Mouse (Mus musculus) mouse embryonic stem cell (cell line): ENCODE results near the gene Chd9.

Source experiments
- in situ Hi-C, 2 experiments: fragments of 300-500 bp; cut with MboI; formaldehyde crosslinking; loops; 1 replicate in 1 of 2; 3 replicates in 1 of 2; pipeline ENCODE4 v1.14.3; 2019 to 2020; ENCODE audit warnings: low sequenced_read_pairs in 2 of 2, low pct_unique_long_range_greater_than_20kb in 1 of 2, mixed read lengths in 1 of 2; ENCODE audit not compliant: unreplicated experiment in 1 of 2

Gene Chd9

GRCm38 (mm10) chr8:90861266-90861944, 33.3 kb downstream of the Chd9 start:
- in situ Hi-C loops: no loop called here

GRCm38 (mm10) chr8:90862038-90862437, 33.9 kb downstream of the Chd9 start:
- in situ Hi-C loops: no loop called here

DNA sequence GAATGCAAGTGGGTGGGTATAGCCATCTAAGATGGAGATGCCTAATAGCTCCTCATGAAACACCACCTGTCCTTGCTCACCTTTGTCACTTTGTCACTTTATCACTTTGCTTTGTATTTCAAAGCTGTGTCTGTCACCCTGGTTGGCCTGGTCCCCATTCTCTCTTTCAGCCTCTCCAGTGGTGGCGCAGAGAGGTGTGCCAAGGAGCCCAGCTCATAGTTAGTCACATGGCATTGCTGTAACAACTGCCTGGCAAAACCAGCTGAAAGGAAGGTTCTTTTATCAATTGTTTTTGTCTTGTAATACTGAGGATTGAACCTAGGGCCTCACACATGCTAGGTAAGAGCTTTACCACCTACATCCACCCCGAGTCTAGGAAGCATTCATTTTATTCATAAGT, 38.9 kb downstream of the Chd9 start:
- in situ Hi-C loops: no loop called here

DNA sequence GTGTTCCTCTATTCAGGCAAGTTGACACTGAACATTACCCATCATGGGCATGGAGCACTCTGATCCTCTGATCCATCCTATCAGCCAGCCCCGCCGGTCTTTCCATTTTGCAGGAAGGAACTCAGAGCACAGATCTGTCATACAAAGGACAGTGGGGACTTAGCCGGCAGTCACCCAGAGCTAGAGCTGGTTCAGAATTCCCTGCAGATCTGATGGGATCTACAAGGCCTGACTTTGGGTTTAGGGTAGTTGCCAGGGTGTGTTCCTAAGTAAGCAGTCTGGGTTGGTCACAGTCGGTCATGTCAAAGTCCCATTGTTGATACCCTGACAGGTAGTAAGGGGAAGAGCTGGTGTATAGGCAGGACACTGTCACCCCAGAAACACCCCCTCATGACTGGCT, 39.8 kb downstream of the Chd9 start:
- in situ Hi-C loops: no loop called here

- in situ Hi-C loops: no loop called here
Measured at GRCm38 (mm10) chr8:90868334-90868733, 40.2 kb downstream of the Chd9 start.

GRCm38 (mm10) chr8:90869071-90869919, 41.1 kb downstream of the Chd9 start:
- in situ Hi-C loops: no loop called here

DNA sequence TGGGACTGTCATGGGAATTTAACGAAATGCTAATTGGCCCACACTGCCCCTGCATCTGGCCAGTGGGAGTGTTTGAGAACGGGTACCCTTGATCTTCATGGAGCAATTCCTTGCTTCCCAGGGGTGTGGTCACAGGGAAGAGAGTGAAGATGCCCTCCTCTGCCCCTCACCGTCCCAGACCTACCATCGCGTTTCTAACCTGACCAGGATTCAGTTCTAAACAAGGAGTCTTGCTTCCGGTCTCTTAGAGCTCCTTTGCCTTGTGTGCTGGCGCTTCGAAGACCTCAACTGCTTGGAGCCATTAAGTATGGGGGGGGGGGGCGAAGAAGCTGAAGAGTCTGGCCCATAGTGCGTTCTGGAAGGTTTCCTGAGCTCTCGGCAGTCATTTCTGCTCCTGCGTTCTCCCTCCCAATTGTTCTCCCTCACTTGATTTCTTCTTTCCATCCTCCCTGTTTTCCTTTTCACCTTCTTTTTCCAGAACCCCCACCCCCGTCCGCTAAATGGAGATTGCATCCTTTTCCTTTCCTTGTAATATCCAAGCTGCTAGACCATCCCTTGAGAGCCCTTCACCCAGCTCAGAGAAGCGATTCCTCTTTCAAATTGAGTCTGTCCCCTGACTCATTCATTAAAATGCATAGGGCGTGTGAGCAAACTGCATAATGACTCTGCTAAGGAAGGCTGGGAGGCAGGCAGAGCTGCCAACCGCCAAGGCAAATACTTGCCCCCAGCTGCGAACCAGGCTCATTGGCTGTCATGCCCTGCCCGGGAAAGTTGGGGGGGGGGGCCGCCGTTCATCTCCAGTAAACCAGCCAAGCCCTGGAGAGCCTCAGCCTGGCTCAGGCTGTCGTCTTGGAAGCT, 42.0 kb downstream of the Chd9 start:
- in situ Hi-C loops: no loop called here

- in situ Hi-C loops: no loop called here
Measured at GRCm38 (mm10) chr8:90871375-90872080, 43.4 kb downstream of the Chd9 start.

GRCm38 (mm10) chr8:90873051-90873450, 44.9 kb downstream of the Chd9 start:
- in situ Hi-C loops: no loop called here

DNA sequence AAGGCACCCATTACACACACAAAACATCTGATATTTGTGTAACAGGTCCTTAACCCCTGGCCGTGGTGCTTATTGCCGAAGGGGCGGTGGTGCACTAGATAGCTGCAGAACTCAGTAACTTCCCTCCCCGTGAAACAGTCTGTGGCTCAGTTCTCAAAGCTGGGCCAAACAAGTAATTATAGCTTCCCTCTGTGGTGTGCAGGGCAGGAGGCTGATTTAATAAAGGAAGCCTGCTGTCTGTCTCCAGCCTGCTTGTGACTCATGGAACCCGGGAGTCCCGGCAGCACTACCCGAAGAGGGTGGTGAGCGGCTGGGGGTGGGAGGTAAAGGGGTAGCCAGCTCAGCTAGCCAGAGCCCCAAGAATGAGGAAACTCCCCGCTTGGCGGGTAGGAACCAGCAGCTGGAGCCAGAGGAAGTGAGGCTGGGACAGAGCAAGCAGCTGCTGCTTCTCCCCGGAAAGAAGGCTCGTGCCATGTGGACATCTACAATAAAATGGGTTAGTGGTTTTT, 48.1 kb downstream of the Chd9 start:
- in situ Hi-C loops: no loop called here

GRCm38 (mm10) chr8:90876722-90877429, 48.7 kb downstream of the Chd9 start:
- in situ Hi-C loops: no loop called here

- in situ Hi-C loops: no loop called here
Measured at GRCm38 (mm10) chr8:90877430-90877975, 49.4 kb downstream of the Chd9 start.

- in situ Hi-C loops: no loop called here
Measured at GRCm38 (mm10) chr8:90878551-90878950, 50.4 kb downstream of the Chd9 start.

DNA sequence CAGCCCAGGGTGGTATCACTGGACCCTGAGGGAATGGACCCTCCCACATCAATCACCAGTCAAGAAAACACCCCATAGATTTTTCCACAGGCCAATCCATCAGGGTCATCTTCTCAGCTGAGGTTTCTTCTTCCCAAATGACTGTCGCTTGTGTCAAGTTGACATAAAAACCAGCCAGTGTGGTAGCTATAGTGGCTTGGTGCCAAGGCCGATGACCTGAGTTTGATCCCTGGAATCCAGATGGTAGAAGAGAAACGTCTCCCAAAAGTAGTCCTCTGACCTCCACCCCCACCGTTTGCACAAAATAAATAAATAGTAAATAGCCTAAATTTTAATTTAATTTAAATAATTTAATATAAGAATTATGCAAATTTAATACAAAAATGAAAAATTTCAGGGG, 51.9 kb downstream of the Chd9 start:
- in situ Hi-C loops: no loop called here

DNA sequence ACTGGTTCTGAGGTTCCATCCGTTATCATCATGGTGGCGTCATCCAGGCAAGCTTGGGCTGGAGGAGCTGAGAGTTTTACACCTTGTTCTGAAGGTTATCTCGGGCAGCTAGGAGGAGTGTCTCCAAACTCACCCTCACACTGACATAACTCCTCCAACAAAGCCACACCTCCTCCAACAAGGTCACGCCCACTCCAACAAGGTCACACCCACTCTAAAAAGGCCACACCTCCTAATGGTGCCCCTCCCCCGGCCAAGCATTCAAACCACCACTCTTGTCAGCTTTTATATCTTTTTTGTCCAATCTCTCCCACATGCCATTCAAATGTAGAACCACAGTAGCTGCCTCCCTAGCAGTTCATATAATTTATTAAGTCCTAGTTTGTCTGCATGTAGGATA, 53.0 kb downstream of the Chd9 start:
- in situ Hi-C loops: no loop called here

GRCm38 (mm10) chr8:90882088-90882691, 54.0 kb downstream of the Chd9 start:
- in situ Hi-C loops: no loop called here

- in situ Hi-C loops: no loop called here
Measured at GRCm38 (mm10) chr8:90885671-90886368, 57.7 kb downstream of the Chd9 start.
